Mouse (Mus musculus) liver, adult 2 months (tissue): ENCODE measurements at regions not wholly inside any gene's neighbourhood (a gene's known extent, or its start where the extent isn't known, plus 50 kb on each side); places are given as distances from the start of the nearest gene placed in this dataset.

Experiments used
- CTCF ChIP-seq: fragments of 200-500 bp; IDR thresholded peaks from 2 replicates; pipeline ENCODE4 v1.5.1; 2011; ENCODE audit warnings: low read depth, low read length, control low read depth
- POLR2A ChIP-seq: fragments of 200-500 bp; IDR thresholded peaks from 2 replicates; pipeline ENCODE4 v1.6.1; 2011; ENCODE audit warnings: low read length, control low read depth; ENCODE audit not compliant: insufficient read depth; ENCODE audit errors: extremely low read depth

- TF ChIP-seq CTCF: no peak; the same call in 1 of the 2 replicates
- TF ChIP-seq POLR2A: no peak
These were observed 111.7 kb upstream of the Snx19 start for GRCm38 (mm10) chr9:30315172-30315644.
